Mouse (Mus musculus) adipocyte (in vitro differentiated cells): ENCODE data around the gene Dusp5.
"Not testable (repeated sequence)": the region's sequence is repeated elsewhere in the genome, so short reads cannot be mapped to it uniquely, and the experiment has no call there.

Experiments used
- DNase-seq: peaks from one replicate; pipeline ENCODE4 v3.0.0-alpha.2; 2016; ENCODE audit warnings: low spot score

The Dusp5 gene

DNA sequence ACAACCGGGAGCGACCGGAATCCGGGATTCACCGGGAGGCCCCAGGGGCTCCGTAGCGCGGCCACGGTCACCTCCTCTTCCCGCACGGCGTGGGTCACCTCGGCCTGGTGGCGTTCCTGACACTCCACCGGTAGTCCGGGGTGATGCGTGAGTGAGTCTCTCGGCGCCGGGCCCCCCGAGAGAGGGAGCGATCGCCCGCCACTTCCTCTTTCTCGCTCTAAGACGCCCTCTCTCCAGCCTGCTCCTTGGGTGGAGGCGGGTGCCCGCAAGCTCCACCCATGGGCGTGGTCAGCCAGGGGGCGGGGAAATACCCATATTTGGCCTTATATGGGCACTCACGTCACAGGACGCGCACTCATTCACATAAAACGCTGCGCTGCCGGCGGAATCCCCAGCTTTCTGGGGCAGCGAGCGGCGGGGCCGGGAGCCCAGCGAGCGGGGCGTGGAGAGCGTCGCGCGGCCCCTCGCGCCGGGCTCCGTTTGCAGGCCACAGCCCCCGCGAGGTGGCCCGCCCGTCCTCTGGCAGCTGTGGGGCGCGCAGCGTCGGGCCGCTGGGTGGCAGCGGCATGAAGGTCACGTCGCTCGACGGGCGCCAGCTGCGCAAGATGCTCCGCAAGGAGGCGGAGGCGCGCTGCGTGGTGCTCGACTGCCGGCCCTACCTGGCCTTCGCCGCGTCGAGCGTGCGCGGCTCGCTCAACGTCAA is at the start of gene Dusp5:
Dusp5 (plus strand) TSS at position 358 of the 703 bp plus-strand sequence.
- DNase-seq = peak; percentile 90

DNA sequence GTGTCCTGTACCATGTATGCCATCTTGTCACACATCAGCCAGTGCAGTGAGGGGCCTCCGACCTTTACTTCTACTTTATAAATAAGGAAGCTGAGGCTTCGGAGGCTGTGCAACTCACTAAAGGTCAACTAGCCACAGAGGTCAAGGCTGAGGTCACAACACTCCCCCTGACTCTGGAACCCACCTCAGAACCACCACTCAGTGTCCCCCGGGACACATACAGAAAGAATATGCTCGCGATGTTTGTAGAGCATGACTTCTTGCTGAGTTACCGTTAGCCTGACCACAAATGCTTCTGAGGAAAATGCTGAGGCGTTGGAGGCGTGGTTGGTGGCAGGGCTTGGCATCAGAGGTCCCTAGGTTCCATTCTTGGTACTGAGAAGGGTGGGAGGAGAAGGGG is 49.3 kb upstream of the Dusp5 start:
- no peak for DNase-seq

DNA sequence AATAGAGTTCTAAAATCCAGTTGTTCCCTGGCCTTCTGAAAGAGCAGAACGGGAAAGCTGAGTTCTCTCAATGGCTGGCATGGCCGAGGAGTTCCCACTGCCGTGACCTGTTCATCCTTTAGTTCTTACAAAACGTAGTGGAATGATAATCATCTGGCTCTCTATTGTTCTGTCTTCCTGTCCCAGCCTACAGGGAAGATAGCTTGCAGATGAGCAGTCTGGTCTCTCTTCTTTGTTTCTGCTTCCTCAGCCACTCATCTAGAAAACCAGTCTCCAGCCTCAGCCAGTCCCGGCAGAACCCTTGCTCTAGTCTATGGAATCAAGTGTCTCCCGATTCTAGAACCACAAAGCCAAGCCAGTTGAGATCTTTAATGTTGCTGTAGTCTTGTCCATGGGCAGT is 46.8 kb upstream of the Dusp5 start:
- no peak for DNase-seq

GRCm38 (mm10) chr19:53482527-53482926 is 46.4 kb upstream of the Dusp5 start:
- DNase-seq = no peak

DNA sequence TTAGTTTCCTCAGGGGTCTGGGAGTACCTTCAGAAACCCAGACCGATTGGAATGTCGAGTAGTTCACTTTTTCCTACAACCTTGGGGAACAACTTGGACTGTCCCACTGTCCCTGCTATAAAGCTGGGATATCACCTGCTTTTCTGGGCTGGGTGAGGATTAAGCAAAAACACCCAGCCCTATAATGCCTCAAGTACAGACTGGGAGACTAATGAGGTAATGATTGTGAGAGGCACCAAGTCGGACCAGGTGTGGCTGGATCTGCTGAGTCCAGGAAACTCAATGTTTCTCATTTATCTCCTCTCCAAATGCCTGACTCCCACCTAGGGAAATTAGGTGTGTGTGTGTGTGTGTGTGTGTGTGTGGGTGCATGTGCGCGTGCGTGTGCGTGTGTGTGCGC is 44.9 kb upstream of the Dusp5 start:
- no peak for DNase-seq

GRCm38 (mm10) chr19:53484918-53485317 is 44.0 kb upstream of the Dusp5 start:
- DNase-seq = peak; percentile 41

DNA sequence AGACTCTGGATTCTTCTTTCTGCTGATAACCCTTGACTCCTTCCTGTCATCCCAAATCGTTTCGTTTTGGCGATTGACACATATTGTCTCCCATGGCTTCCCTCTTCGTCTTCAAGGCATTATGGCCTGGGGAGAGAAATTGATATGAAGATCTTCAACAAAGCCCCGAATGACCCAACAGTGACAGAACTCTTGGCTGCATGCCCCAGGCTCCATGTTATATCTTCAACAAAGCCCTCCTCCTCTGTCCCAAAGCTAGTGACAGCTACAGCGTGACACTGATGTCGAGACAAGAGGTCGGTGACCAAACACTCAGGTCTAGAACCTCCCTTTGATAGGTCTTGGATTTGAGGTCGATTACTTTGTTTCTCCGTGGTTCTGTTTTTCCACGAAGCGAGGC is 39.7 kb upstream of the Dusp5 start:
- no peak for DNase-seq

DNA sequence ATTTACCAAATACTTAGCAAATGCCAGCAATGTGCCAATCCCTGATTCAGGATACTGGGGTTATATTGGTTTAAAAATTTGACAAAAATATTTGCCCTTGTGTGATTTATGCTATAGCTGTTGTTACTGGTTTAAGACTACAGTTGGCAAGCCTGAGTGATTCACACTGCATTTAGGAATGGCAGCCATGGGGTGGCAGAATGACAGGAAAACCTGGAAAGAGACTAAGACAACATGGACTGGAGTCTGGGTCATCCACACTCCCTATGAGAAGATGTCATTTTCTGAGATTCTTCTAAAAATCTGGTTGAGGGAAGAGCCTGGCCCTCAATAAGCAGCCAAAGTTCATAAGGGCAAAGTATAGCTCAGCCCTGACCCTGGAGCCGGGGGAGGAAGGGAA is 39.0 kb upstream of the Dusp5 start:
- DNase-seq = no peak

GRCm38 (mm10) chr19:53490898-53491297 is 38.0 kb upstream of the Dusp5 start:
- no peak for DNase-seq

- DNase-seq = no peak
These were observed 36.4 kb upstream of the Dusp5 start for GRCm38 (mm10) chr19:53492528-53492927.

GRCm38 (mm10) chr19:53493866-53494265 is 35.0 kb upstream of the Dusp5 start:
- no peak for DNase-seq

DNA sequence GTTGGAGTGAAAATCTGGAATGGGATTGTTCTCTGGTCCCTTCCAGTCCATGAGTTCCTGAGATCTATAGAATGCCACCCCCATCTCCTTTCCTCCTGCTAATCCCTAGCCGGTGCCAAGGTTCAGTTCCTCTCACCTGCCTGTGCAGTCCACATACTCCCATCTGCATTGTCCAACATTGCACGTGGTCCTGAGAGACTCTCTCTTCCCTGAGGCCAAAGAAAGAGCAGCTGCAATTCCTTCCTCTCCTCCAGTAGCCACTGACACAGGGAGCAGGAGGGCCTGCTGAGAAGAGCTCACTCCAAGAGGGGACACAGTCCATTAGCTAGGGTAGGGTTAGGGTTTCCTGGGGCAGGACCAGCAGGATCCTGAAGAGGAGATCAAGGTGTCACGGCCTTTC is 31.0 kb upstream of the Dusp5 start:
- no peak for DNase-seq

DNA sequence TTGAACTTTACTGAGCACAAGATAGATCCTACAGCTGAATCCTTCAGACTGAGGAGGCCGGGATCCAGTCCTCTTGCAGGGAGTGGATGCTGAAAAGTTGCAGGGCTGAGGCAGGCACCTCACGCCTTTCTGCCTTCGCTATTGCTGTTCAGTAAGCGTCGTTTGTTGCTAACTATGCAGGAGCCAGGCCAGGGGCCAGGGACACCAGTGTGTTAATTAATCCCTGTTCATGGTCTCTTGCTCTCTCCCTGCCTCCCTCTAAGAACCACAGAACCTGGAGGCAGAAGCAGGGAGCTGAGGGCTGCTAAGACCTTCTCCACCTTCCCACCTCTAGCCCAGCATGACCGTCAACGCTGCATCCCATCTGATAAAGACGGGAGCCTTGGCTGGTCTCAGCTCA is 29.9 kb upstream of the Dusp5 start:
- DNase-seq = no peak

- DNase-seq = no peak
These were observed 29.4 kb upstream of the Dusp5 start for GRCm38 (mm10) chr19:53499451-53499940.

DNA sequence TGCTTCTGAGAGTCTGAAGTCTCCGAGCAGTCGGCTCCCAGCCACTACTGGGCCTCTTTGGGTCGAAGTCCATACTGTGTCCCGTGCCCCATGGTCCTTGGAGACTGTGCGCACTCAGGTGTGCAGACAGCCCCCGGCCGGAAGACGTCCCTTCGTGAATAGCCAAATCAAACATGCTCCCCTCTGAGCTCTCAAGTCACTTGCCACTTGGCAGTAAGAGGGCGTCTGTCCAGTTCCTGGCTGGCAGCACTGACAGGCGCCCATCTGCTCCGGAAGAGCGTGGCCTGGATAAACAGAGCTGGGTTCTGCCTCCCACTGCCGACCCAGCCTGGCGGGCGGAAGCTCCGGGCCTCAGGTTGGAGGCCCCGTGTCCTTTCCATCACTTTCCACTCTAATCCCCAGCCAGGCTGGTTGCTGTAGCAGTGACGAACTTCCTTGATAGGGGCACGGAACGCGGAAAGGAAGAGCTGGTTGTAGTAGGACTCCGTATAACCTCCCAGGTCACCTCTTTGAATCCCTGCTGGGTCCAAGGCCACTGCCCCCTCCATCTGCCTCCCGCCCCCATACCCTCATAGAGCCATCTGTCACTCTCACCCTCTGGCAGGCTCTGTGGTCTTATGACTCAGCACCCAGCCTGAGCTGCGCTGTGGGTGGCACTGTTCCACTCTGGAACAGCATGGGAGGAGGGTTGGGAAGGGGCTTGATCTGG is 28.5 kb upstream of the Dusp5 start:
- DNase-seq = no peak

DNA sequence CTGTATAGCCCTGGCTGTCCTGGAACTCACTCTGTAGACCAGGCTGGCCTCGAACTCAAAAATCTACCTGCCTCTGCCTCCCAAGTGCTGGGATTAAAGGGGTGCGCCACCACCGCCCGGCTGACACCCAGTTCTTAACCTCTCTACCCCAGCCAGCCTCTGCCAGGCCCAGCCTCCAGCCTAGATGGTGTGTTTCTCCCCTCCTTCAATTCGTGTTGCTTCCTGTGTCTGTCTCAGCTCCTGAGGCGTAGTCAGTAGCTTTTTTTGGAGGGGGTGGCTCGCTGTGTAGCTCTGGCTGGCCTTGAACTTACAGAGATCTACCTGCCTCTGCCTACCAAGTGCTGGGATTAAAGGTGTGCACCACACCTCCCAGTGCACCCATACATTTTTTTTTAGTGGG is 27.7 kb upstream of the Dusp5 start:
- DNase-seq = not testable (repeated sequence)

DNA sequence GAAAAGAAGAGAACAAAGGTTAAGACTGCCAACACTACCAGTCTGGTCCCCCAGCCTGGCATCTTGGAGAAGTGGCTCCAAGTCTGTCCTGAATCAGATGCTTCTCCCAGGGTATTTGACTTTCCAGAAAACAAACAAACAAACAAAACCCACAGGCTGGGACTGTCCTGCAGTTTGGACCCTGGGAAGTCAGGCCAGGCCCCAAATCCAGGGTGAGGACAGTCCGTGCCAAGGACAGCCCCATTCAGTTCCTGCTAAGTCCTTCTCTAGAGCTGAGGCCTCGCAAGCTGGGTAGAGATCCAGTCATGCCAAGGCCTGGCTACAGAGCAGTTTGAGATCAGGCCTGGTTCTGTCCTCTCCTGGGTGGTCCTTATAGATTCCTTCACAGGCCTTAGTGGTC is 27.1 kb upstream of the Dusp5 start:
- peak; percentile 16 for DNase-seq

DNA sequence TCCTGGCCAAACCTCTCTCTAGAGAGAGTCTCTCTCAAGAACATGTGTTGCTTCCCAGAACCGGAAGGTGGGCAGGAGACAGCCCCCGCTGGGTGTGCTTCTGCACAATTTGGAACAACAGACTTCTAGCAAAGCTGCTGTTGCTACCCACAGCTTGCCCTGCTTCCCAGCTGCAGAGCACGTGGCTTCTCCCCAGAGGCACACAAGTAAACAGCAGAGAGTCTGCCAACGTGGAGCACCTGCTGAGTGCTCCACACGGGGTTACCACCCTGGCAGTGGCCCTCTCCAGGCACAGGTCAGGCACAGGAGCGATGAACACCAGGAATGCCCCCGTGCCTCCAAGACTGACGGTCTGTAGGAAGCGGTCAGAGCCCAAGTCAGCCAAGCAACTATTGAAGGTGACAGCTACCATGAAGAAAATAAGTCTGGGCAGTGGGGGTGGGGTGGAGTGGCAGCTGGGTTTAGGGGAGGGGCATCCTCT is 26.0 kb upstream of the Dusp5 start:
- peak; percentile 31 for DNase-seq

DNA sequence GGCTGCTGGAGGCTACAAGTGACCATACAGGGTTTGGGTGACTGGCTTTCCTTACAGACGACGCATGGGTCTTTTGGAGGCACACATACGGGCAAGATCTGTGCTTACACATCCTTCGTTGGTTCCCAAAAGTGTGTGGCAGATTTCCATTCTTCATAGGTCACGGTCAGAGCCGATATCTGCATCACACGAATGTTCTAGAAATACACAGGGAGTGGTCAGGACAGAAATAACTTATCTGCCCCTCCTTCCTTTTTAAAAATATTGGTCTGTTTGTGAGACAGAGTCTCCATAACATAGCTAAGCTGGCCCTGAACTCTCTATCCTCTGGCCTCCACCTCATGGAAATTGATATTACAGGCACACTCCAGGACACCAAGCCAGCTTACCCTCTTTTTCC is 24.7 kb upstream of the Dusp5 start:
- DNase-seq = no peak

GRCm38 (mm10) chr19:53505728-53506127 is 23.2 kb upstream of the Dusp5 start:
- DNase-seq = no peak

DNA sequence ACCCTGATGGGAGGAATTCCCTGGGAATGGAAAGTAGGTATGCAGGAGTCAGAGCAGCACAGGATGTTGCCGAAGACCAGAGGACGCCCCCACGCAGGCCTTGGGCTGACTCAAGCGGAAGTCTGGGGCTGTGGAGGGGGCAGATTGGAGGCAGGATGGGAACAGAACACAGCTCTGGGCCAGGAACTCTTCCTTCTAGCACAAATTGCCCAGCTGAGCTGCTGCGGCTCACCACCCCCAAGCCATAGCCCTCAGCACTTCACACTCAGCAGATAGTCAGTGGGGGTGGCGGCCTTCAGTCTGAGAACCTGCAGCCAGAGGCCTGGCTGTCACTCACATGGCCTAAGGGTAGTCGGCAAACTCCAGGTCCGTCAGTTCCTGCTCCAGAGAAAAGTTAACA is 21.4 kb upstream of the Dusp5 start:
- no peak for DNase-seq

DNA sequence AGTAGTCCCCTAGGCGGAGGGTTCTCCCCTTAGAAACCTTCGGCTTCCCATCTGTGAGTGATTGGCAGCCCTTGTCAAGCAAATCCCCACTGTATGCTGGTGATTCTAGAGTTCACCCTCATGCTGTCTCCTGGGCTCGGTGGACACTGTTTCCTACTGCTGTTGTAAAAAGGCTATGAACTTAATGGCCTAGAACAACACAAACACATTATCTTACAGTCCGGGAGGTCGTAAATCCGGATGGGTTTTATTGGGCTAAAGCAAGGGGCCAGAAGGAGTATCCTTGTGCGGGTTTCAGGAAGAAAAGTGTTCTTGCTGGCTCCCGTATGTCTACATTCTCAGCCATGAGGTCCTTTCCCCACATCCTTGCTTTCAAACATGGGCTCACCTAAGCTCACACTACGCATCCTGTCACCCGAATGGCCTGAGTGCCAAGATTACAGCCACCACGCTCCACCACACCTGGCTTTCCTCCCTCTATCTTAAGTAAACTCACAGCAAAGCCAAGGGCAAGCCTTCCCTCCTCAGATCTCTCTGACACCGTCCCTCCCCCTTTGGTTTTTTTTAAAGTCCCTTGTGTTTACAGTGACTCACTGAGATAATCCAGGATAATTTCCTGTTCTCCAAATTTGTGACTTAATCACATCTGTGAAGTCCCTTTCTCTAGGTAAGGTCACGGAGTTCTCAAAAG is 17.5 kb upstream of the Dusp5 start:
- no peak for DNase-seq
